ENCODE assay signal across 17 mouse cellular contexts in the genomic region with DNA sequence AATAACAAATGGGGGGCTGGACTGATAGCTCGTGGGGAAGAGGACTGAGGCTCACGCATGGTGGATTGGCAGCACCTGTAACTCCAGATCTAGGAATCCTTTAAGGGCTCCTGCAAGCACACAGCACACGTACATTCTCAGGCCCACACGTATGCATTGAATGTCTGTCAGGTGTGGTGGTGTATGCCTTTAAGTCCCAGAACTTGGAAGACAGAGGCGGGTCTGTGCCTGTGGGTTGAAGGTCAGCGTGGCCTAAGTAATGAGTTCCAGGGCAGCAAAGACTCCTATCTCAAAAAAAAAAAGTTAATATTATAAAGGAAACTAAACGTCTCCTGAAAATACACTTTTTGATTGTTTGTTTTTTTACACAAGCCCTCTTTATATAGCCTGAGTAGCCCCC. TPM values are rescaled to one million over a fixed set of nuclear protein-coding genes. Genes with fewer than 3 reads are reported as not detected.
A peak's percentile ranks its signal among the peaks of the same experiment; 100 is the strongest.
DNase-seq lines count a peak whose midpoint lies in the region; ATAC-seq and TF ChIP-seq lines count a peak whose summit lies in the region.
"Had no signal": no experiment of that assay in that cellular context is flagged by ENCODE, and none has a peak within 500 bp of the region (broad histone marks: within the 10 kb centered on the region; RNA-seq: fewer than 3 reads in every experiment).

No protein-coding gene starts in this region.

- 86% methylated on average over 7 of the region's 7 CpGs for WGBS in forebrain, embryonic 10.5 days
- WGBS in forebrain, postnatal 0 days, result 88% methylated on average over 7 of the region's 7 CpGs
- WGBS in midbrain, embryonic 10.5 days, result 86% methylated on average over 7 of the region's 7 CpGs
- WGBS in midbrain, embryonic 11.5 days, result 85% methylated on average over 7 of the region's 7 CpGs
- 70% methylated on average over 7 of the region's 7 CpGs for WGBS in liver, embryonic 15.5 days (ENCODE audit: insufficient replicate concordance)

- H3K9ac ChIP-seq in forebrain, postnatal 0 days, result no peak overlapping the region
- H3K9ac ChIP-seq in midbrain, embryonic 11.5 days (ENCODE audit: low read length), result no peak overlapping the region
- H3K9ac ChIP-seq in liver, embryonic 15.5 days, result no peak overlapping the region
- H3K9ac ChIP-seq: limb, embryonic 12.5 days had no signal

- ATAC-seq in forebrain, postnatal 0 days, result no peak
- no peak for ATAC-seq in midbrain, embryonic 11.5 days (ENCODE audit: low FRiP score)
- no peak for ATAC-seq in liver, embryonic 15.5 days (ENCODE audit: insufficient read depth)
- ATAC-seq: activated CD4-positive, CD25-positive, alpha-beta regulatory T cell, adult 4 months had no signal

- peaks cover 26% of the 10 kb centered on the region for H3K4me1 ChIP-seq in forebrain, embryonic 10.5 days
- 0 out of 2 replicates have a peak, but pooled peaks cover 4% of the 10 kb centered on the region for H3K4me1 ChIP-seq in forebrain, postnatal 0 days (ENCODE audit: insufficient read depth)
- peaks cover 26% of the 10 kb centered on the region for H3K4me1 ChIP-seq in midbrain, embryonic 10.5 days
- H3K4me1 ChIP-seq in midbrain, embryonic 11.5 days (ENCODE audit: control insufficient read depth, insufficient read depth, low read length), result peaks cover 7% of the 10 kb centered on the region; the same call in 1 of the 2 replicates
- H3K4me1 ChIP-seq in liver, embryonic 15.5 days (replicated peaks), result peaks cover 39% of the 10 kb centered on the region

- no peaks in the 10 kb centered on the region for H3K27me3 ChIP-seq in forebrain, embryonic 10.5 days (ENCODE audit: poor library complexity, severe bottlenecking)
- H3K27me3 ChIP-seq in forebrain, postnatal 0 days (ENCODE audit: insufficient read depth, low read length), result no peaks in the 10 kb centered on the region
- H3K27me3 ChIP-seq in midbrain, embryonic 10.5 days (ENCODE audit: low read depth, poor library complexity, severe bottlenecking), result no peaks in the 10 kb centered on the region
- H3K27me3 ChIP-seq in midbrain, embryonic 11.5 days (ENCODE audit: control insufficient read depth, insufficient read depth, low read length), result no peaks in the 10 kb centered on the region
- no peaks in the 10 kb centered on the region for H3K27me3 ChIP-seq in liver, embryonic 15.5 days
- H3K27me3 ChIP-seq: forebrain, embryonic 12.5 days; kidney, embryonic 15.5 days; limb, embryonic 12.5 days had no signal

- TF ChIP-seq CTCF in forebrain, postnatal 0 days (IDR thresholded peaks at IDR 0.05; ENCODE audit: low read depth), result no peak

- peak overlapping the region; percentile 90; the same call in 1 of the 2 replicates for H3K4me3 ChIP-seq in forebrain, embryonic 10.5 days
- H3K4me3 ChIP-seq in forebrain, postnatal 0 days (ENCODE audit: low read depth, low read length), result no peak overlapping the region
- H3K4me3 ChIP-seq in midbrain, embryonic 10.5 days, result peak overlapping the region; percentile 2; the same call in 1 of the 2 replicates
- H3K4me3 ChIP-seq in midbrain, embryonic 11.5 days (ENCODE audit: low read depth, low read length), result no peak overlapping the region
- peak overlapping the region; percentile 92; the same call in 1 of the 2 replicates for H3K4me3 ChIP-seq in liver, embryonic 15.5 days (replicated peaks)
- H3K4me3 ChIP-seq: limb, embryonic 12.5 days had no signal

- DNase-seq in forebrain, embryonic 10.5 days (ENCODE audit: extremely low spot score, low spot score), result no peak
- no peak for DNase-seq in forebrain, postnatal 0 days
- DNase-seq in midbrain, embryonic 10.5 days (ENCODE audit: low spot score), result no peak
- no peak for DNase-seq in midbrain, embryonic 11.5 days (ENCODE audit: low spot score, missing footprints)
- DNase-seq in yolk sac, embryonic 10.5 days (ENCODE audit: low spot score), result peak; percentile 51
- no peak for DNase-seq in natural killer cell, adult 2 months (ENCODE audit: low spot score in 2 of 2)
- no peak for DNase-seq in gastrocnemius, adult 8-10 months (ENCODE audit: low spot score in 2 of 2)
- DNase-seq: cerebellum, adult 9-10 months; gastrocnemius, postnatal 25 days; lung, postnatal 14 days had no signal

- no peaks in the 10 kb centered on the region for H3K9me3 ChIP-seq in forebrain, embryonic 10.5 days
- H3K9me3 ChIP-seq in forebrain, postnatal 0 days (ENCODE audit: low read length), result no peaks in the 10 kb centered on the region
- no peaks in the 10 kb centered on the region for H3K9me3 ChIP-seq in midbrain, embryonic 10.5 days (replicated peaks)
- no peaks in the 10 kb centered on the region for H3K9me3 ChIP-seq in midbrain, embryonic 11.5 days (ENCODE audit: control insufficient read depth, low read length)
- no peaks in the 10 kb centered on the region for H3K9me3 ChIP-seq in liver, embryonic 15.5 days (replicated peaks)
- H3K9me3 ChIP-seq: forebrain, embryonic 12.5 days; kidney, embryonic 15.5 days; limb, embryonic 12.5 days had no signal

- no peak overlapping the region for H3K27ac ChIP-seq in forebrain, embryonic 10.5 days
- H3K27ac ChIP-seq in forebrain, postnatal 0 days (ENCODE audit: low read depth, low read length), result no peak overlapping the region
- no peak overlapping the region for H3K27ac ChIP-seq in midbrain, embryonic 10.5 days (replicated peaks)
- no peak overlapping the region for H3K27ac ChIP-seq in midbrain, embryonic 11.5 days (ENCODE audit: low read depth, low read length)
- H3K27ac ChIP-seq in liver, embryonic 15.5 days (replicated peaks), result 0 out of 2 replicates have a peak overlapping the region, but pooled peaks have one; percentile 24
- H3K27ac ChIP-seq: forebrain, embryonic 12.5 days; kidney, embryonic 15.5 days; limb, embryonic 12.5 days had no signal

- H3K36me3 ChIP-seq in forebrain, embryonic 10.5 days (replicated peaks), result peaks cover 25% of the 10 kb centered on the region
- H3K36me3 ChIP-seq in forebrain, postnatal 0 days (ENCODE audit: insufficient read depth), result peaks cover 5% of the 10 kb centered on the region
- H3K36me3 ChIP-seq in midbrain, embryonic 10.5 days, result peaks cover 23% of the 10 kb centered on the region
- no peaks in the 10 kb centered on the region for H3K36me3 ChIP-seq in midbrain, embryonic 11.5 days (ENCODE audit: control insufficient read depth, insufficient read depth, low read length)
- peaks cover 28% of the 10 kb centered on the region for H3K36me3 ChIP-seq in liver, embryonic 15.5 days (replicated peaks)
- H3K36me3 ChIP-seq: forebrain, embryonic 12.5 days had no signal

- H3K4me2 ChIP-seq in forebrain, postnatal 0 days (ENCODE audit: low read depth), result no peak overlapping the region
- H3K4me2 ChIP-seq in midbrain, embryonic 11.5 days, result no peak overlapping the region
- peak overlapping the region; percentile 91 for H3K4me2 ChIP-seq in liver, embryonic 15.5 days
- H3K4me2 ChIP-seq: limb, embryonic 12.5 days had no signal

RNA-seq across cellular contexts. Expression of a gene that starts 1.7 kb away (rescaled TPM):
- polyA plus RNA-seq in forebrain, embryonic 10.5 days (2016; fragmentation: Nextera tagmentation; extraction: Ambion mirVana), result 8.6 and 9.2 TPM in 2 replicates
- total RNA-seq in forebrain, postnatal 0 days (2014; rRNA removed), result 5.5 and 6.7 TPM in 2 replicates
- polyA plus RNA-seq in forebrain, postnatal 0 days (2015; fragmentation: Nextera tagmentation; extraction: Ambion mirVana), result 2.6 and 5.2 TPM in 2 replicates
- 9.7 and 11.6 TPM in 2 replicates for polyA plus RNA-seq in midbrain, embryonic 10.5 days (2016; fragmentation: Nextera tagmentation; extraction: Ambion mirVana)
- 11.4 and 12.6 TPM in 2 replicates for polyA plus RNA-seq in midbrain, embryonic 11.5 days (2014; fragmentation: Nextera tagmentation; extraction: Ambion mirVana)
- 4.3 and 5.5 TPM in 2 replicates for polyA plus RNA-seq in liver, embryonic 15.5 days (2015; fragmentation: Nextera tagmentation; extraction: Ambion mirVana)
- total RNA-seq in gastrocnemius, adult 8-10 months (2022), result 1 to 10 TPM in 3 of 4 experiments, under 1 TPM in 1; 0.90 to 1.7 (median 1.2) TPM

RNA-seq across cellular contexts. Expression of a gene that starts 1.9 kb away (rescaled TPM):
- 15.3 and 16.3 TPM in 2 replicates for polyA plus RNA-seq in forebrain, embryonic 10.5 days (2016; fragmentation: Nextera tagmentation; extraction: Ambion mirVana)
- 17.4 and 23.0 TPM in 2 replicates for total RNA-seq in forebrain, postnatal 0 days (2014; rRNA removed)
- polyA plus RNA-seq in forebrain, postnatal 0 days (2015; fragmentation: Nextera tagmentation; extraction: Ambion mirVana), result 13.7 and 17.1 TPM in 2 replicates
- 14.9 and 15.3 TPM in 2 replicates for polyA plus RNA-seq in midbrain, embryonic 10.5 days (2016; fragmentation: Nextera tagmentation; extraction: Ambion mirVana)
- 10.2 and 12.6 TPM in 2 replicates for polyA plus RNA-seq in midbrain, embryonic 11.5 days (2014; fragmentation: Nextera tagmentation; extraction: Ambion mirVana)
- 20.3 and 21.3 TPM in 2 replicates for polyA plus RNA-seq in liver, embryonic 15.5 days (2015; fragmentation: Nextera tagmentation; extraction: Ambion mirVana)
- total RNA-seq in gastrocnemius, adult 8-10 months (2022), result 10 to 100 TPM in 1 of 4 experiments, 1 to 10 TPM in 3; 8.1 to 10.9 (median 8.4) TPM

RNA-seq across cellular contexts. Expression of a gene that starts 15.9 kb away (rescaled TPM):
- 25.5 and 25.9 TPM in 2 replicates for polyA plus RNA-seq in forebrain, embryonic 10.5 days (2016; fragmentation: Nextera tagmentation; extraction: Ambion mirVana)
- 11.2 and 18.6 TPM in 2 replicates for total RNA-seq in forebrain, postnatal 0 days (2014; rRNA removed)
- 27.5 and 32.6 TPM in 2 replicates for polyA plus RNA-seq in forebrain, postnatal 0 days (2015; fragmentation: Nextera tagmentation; extraction: Ambion mirVana)
- polyA plus RNA-seq in midbrain, embryonic 10.5 days (2016; fragmentation: Nextera tagmentation; extraction: Ambion mirVana), result 24.7 and 25.3 TPM in 2 replicates
- 22.0 and 23.2 TPM in 2 replicates for polyA plus RNA-seq in midbrain, embryonic 11.5 days (2014; fragmentation: Nextera tagmentation; extraction: Ambion mirVana)
- polyA plus RNA-seq in liver, embryonic 15.5 days (2015; fragmentation: Nextera tagmentation; extraction: Ambion mirVana), result 4.4 TPM in 2 replicates
- 1 to 10 TPM; 4.7 to 5.3 (median 5.0) TPM for total RNA-seq in gastrocnemius, adult 8-10 months (2022)

RNA-seq across cellular contexts. Expression of a gene that starts 21.0 kb away (rescaled TPM):
- polyA plus RNA-seq in forebrain, embryonic 10.5 days (2016; fragmentation: Nextera tagmentation; extraction: Ambion mirVana), result 10.4 and 11.0 TPM in 2 replicates
- 72.0 and 77.5 TPM in 2 replicates for total RNA-seq in forebrain, postnatal 0 days (2014; rRNA removed)
- 48.5 and 50.2 TPM in 2 replicates for polyA plus RNA-seq in forebrain, postnatal 0 days (2015; fragmentation: Nextera tagmentation; extraction: Ambion mirVana)
- 12.0 and 12.3 TPM in 2 replicates for polyA plus RNA-seq in midbrain, embryonic 10.5 days (2016; fragmentation: Nextera tagmentation; extraction: Ambion mirVana)
- polyA plus RNA-seq in midbrain, embryonic 11.5 days (2014; fragmentation: Nextera tagmentation; extraction: Ambion mirVana), result 10.4 and 11.7 TPM in 2 replicates
- 5.6 and 7.9 TPM in 2 replicates for polyA plus RNA-seq in liver, embryonic 15.5 days (2015; fragmentation: Nextera tagmentation; extraction: Ambion mirVana)
- 10 to 100 TPM; 23.5 to 24.8 (median 24.4) TPM for total RNA-seq in gastrocnemius, adult 8-10 months (2022)

RNA-seq across cellular contexts. Expression of a gene that starts 21.7 kb away (rescaled TPM):
- polyA plus RNA-seq in forebrain, embryonic 10.5 days (2016; fragmentation: Nextera tagmentation; extraction: Ambion mirVana), result 0.19 TPM in 1 of 2 replicates, not detected in the other
- 0.62 and 1.00 TPM in 2 replicates for total RNA-seq in forebrain, postnatal 0 days (2014; rRNA removed)
- polyA plus RNA-seq in forebrain, postnatal 0 days (2015; fragmentation: Nextera tagmentation; extraction: Ambion mirVana), result not detected in 2 replicates
- polyA plus RNA-seq in midbrain, embryonic 10.5 days (2016; fragmentation: Nextera tagmentation; extraction: Ambion mirVana), result 0.17 TPM in 1 of 2 replicates, not detected in the other
- not detected in 2 replicates for polyA plus RNA-seq in midbrain, embryonic 11.5 days (2014; fragmentation: Nextera tagmentation; extraction: Ambion mirVana)
- not detected in 2 replicates for polyA plus RNA-seq in liver, embryonic 15.5 days (2015; fragmentation: Nextera tagmentation; extraction: Ambion mirVana)
- total RNA-seq in gastrocnemius, adult 8-10 months (2022), result not detected
- total RNA-seq: gastrocnemius, postnatal 25 days had no signal
- polyA plus RNA-seq: activated CD4-positive, CD25-positive, alpha-beta regulatory T cell, adult 4 months; brain, embryonic 14.5 days; forebrain, embryonic 12.5 days; heart, postnatal 0 days; limb, embryonic 12.5 days had no signal

Comparison
In these comparisons a context has a peak if more than half of its experiments do, and no peak if none do; other contexts are left out.
1. H3K4me3 ChIP-seq: peak in forebrain, embryonic 10.5 days (single experiment), midbrain, embryonic 10.5 days (single experiment) and liver, embryonic 15.5 days (single experiment); none in forebrain, postnatal 0 days (single experiment) and midbrain, embryonic 11.5 days (single experiment).